Mouse (Mus musculus) MEL (cell line): ENCODE data around the gene Gsk3a.
A peak's percentile ranks its signal among the peaks of the same experiment; 100 is the strongest.

Experiments used
- CHD2 ChIP-seq: IDR thresholded peaks from 2 replicates; pipeline ENCODE4 v1.6.1; 2011; ENCODE audit warnings: low read length, improper control_type of control experiment
- E2F4 ChIP-seq: IDR thresholded peaks from 2 replicates; pipeline ENCODE4 v1.6.1; 2011; ENCODE audit warnings: low read depth, low read length, improper control_type of control experiment, borderline replicate concordance
- POLR2A ChIP-seq, 2 experiments: IDR thresholded peaks; 2 replicates each; pipeline ENCODE4 v1.6.1; 2011 to 2012; ENCODE audit warnings: low read length in 2 of 2, mild to moderate bottlenecking in 2 of 2, control low read depth in 1 of 2, improper control_type of control experiment in 1 of 2, low read depth in 1 of 2, moderate library complexity in 1 of 2; ENCODE audit not compliant: control insufficient read depth in 1 of 2, insufficient read depth in 1 of 2, poor library complexity in 1 of 2
- SIN3A ChIP-seq: IDR thresholded peaks from 2 replicates; pipeline ENCODE4 v1.6.1; 2012; ENCODE audit warnings: low read length, improper control_type of control experiment, inconsistent platforms

- TF ChIP-seq POLR2A (IDR thresholded peaks at IDR 0.05; ENCODE audit: control insufficient read depth in 1 of 2, insufficient read depth in 1 of 2, low read depth in 1 of 2, low read length in 2 of 2, poor library complexity in 1 of 2) (peak in 1 of 2 experiments; percentile 38; a peak in 1 of 4 replicates), SIN3A (no peak), E2F4 (no peak), CHD2 (no peak)
Observed at GRCm38 (mm10) chr7:25274571-25274970, 36.9 kb upstream of the Gsk3a start.
